Mouse (Mus musculus) limb, embryonic 15.5 days (tissue): ENCODE results near the gene Wipf2. TPM values are rescaled to one million over a fixed set of nuclear protein-coding genes. Genes with fewer than 3 reads are reported as not detected.
"Not testable (repeated sequence)": the region's sequence is repeated elsewhere in the genome, so short reads cannot be mapped to it uniquely, and the experiment has no call there.

ENCODE experiments used
- ATAC-seq: fragments of 200-750 bp; cut with Nextera tagmentation; 2 replicates; pipeline ENCODE4 v1.8.0; 2017; ENCODE audit warnings: low read depth, moderate TSS enrichment; ENCODE audit not compliant: insufficient number of reproducible peaks, low FRiP score, low TSS enrichment
- H3K27ac ChIP-seq: fragments of 300-500 bp; sonication (generic); 2 replicates; pipeline ENCODE4 v1.5.1; 2015; ENCODE audit warnings: moderate library complexity, mild to moderate bottlenecking, inconsistent platforms
- H3K27me3 ChIP-seq: fragments of 300-500 bp; sonication (generic); 2 replicates; pipeline ENCODE4 v1.6.1; 2015; ENCODE audit warnings: inconsistent platforms
- H3K36me3 ChIP-seq: fragments of 300-500 bp; sonication (generic); 2 replicates; pipeline ENCODE4 v1.6.1; 2015; ENCODE audit warnings: inconsistent platforms
- H3K4me1 ChIP-seq: fragments of 300-500 bp; sonication (generic); 2 replicates; pipeline ENCODE4 v1.6.1; 2015; ENCODE audit warnings: inconsistent platforms
- H3K4me2 ChIP-seq: fragments of 300-500 bp; sonication (generic); 2 replicates; pipeline ENCODE4 v1.6.1; 2015; ENCODE audit warnings: mild to moderate bottlenecking, inconsistent platforms
- H3K4me3 ChIP-seq: fragments of 300-500 bp; sonication (generic); 2 replicates; pipeline ENCODE4 v1.5.1; 2015; ENCODE audit warnings: mild to moderate bottlenecking, inconsistent platforms
- H3K9ac ChIP-seq: fragments of 300-500 bp; sonication (generic); 2 replicates; pipeline ENCODE4 v1.6.1; 2015; ENCODE audit warnings: inconsistent platforms
- H3K9me3 ChIP-seq: fragments of 300-500 bp; sonication (generic); 2 replicates; pipeline ENCODE4 v1.6.1; 2016; ENCODE audit warnings: inconsistent platforms
- WGBS: fragments of 180-500 bp; shearing (Covaris S2); methylation state at CpG from one replicate; pipeline ENCODE4 v1.1.7; 2015; 5-methylcytosine and 5-hydroxymethylcytosine counted together
- polyA plus RNA-seq: library from polyadenylated mRNA; unstranded; fragments of >200 nt; fragmentation: Nextera tagmentation; extraction: Ambion mirVana; gene quantifications from 2 replicates; pipeline ENCODE4 v1.2.1, GENCODE M21; 2015

The Wipf2 gene
- 4.1 and 4.2 TPM in 2 replicates for polyA plus RNA-seq

DNA sequence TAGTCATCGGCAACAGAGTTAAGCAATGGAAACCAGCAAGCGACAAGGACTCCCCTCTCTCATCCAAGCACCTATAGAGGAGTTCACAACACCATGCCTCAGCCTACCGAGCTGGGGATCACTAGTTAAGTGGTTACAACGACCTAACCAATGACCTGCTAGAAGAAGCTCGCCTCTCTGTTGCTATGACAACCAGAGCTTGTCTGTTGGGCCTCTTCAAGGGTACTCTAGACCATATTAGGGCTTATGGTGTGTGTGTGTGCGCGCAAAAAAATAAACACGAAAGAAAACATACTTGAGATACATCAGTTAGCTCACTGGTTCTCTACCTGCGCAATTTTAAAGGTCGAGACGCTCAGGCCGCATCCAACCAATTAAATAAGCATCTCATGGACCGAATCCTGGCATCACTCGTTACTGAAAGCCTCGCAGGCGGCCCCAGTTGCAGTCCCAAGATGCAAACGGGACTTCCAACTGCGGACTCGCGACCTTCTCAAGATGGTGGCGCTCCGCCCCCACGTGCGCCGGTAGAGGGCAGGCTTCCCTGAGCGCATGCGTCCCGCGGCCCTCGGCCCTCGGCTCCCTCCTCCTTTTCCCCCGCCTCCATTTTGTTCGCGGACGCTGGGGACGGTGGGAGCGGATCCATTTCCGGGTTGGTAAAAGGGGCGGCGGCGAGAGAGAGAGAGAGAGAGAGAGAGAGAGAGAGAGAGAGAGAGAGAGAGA, at the start of gene Wipf2:
Gene Wipf2, plus strand, starts transcription at position 611 of the 723 bp plus-strand sequence.
- peak; percentile 87 for ATAC-seq
- Histone ChIP-seq H3K9ac (peak within 1 kb of the TSS; percentile 65), H3K36me3 (peaks cover 12% of the 10 kb centered on the region), H3K9me3 (no peaks in the 10 kb centered on the region), H3K4me2 (peak within 1 kb of the TSS; percentile 57), H3K4me1 (peaks cover 12% of the 10 kb centered on the region), H3K27me3 (no peaks in the 10 kb centered on the region), H3K27ac (peak within 1 kb of the TSS; percentile 93), H3K4me3 (peak within 1 kb of the TSS; percentile 65)
- 6% methylated on average over 38 of the region's 41 CpGs for WGBS

DNA sequence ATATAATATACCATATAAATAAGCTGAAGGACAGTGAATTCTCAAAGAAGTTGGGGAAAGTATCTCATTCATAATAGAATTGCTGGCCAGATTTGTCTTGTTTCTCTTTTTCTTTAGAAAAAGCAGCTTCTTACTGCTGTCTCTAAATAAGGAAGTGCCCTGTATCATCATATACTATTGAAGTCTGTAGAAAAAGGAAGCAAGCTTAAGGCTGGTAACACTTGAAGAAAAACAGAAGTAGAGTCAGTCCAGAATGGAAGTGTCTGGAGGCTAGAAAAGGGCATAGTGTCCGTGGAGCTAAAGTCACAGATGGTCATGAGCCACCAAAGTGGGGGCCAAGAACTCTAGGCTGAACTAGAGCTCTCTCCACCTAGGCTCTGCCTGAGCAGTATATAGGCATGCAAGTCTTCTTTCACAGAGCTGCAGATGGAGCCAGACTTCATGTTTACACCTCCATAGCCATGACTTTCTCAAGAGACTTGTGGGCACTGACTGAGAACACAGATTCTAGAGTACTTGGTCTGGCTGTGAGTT, 46.7 kb upstream of the Wipf2 start:
- Histone ChIP-seq H3K4me1 (no peaks in the 10 kb centered on the region), H3K9me3 (no peaks in the 10 kb centered on the region), H3K27ac (no peak overlapping the region), H3K4me2 (no peak overlapping the region), H3K4me3 (no peak overlapping the region), H3K9ac (no peak overlapping the region), H3K27me3 (no peaks in the 10 kb centered on the region), H3K36me3 (peaks cover 79% of the 10 kb centered on the region)
- ATAC-seq = no peak
- 87% methylated on average over 1 of the region's 1 CpGs for WGBS

- no peak for ATAC-seq
- Histone ChIP-seq H3K36me3 (peaks cover 85% of the 10 kb centered on the region), H3K9ac (no peak overlapping the region), H3K27me3 (no peaks in the 10 kb centered on the region), H3K9me3 (no peaks in the 10 kb centered on the region), H3K27ac (no peak overlapping the region), H3K4me2 (no peak overlapping the region), H3K4me3 (no peak overlapping the region), H3K4me1 (no peaks in the 10 kb centered on the region)
- WGBS = 95% methylated on average over 5 of the region's 5 CpGs
These were observed 42.5 kb upstream of the Wipf2 start for GRCm38 (mm10) chr11:98820968-98821367.

DNA sequence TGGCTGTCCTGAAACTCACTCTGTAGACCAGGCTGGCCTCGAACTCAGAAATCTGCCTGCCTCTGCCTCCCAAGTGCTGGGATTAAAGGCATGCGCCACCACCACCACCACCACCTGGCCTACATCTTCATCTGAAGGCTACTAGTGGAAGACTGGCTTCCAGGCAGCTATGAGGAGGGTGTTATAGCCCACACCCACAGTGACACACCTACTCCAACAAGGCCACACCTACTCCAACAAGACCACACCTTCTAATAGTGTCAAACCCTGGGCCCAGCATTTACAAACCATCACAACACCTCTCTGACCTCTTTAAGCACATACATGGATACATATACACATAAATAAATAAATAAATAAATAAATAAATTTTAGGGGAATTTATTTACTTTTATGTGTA, 37.4 kb upstream of the Wipf2 start:
- H3K4me2 ChIP-seq, H3K4me1 ChIP-seq, ATAC-seq, H3K9me3 ChIP-seq, H3K4me3 ChIP-seq, H3K9ac ChIP-seq, H3K27ac ChIP-seq, H3K27me3 ChIP-seq: not testable (repeated sequence)
- H3K36me3 ChIP-seq = peaks cover 83% of the 10 kb centered on the region
- WGBS = 94% methylated on average over 2 of the region's 2 CpGs

DNA sequence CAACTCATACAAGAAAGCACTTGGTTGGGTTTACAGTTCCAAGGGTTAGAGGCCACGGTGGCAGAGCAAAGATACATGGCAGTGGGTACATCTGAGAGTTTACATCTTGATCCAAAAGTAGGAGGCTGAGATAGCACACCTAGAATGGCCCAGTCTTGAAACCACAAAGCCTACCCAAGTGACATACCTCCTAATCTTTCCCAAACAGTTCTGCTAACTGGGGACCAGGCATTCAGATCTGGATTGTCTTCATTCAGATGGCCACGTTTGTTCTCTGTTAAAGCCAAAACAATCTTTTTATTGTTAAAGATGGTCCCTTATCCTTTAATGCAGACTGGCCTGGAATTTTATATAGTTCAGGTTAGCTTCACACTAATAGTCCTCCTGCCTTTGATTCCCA, 35.6 kb upstream of the Wipf2 start:
- no peak overlapping the region for H3K9ac ChIP-seq
- ATAC-seq = no peak
- H3K27me3 ChIP-seq = no peaks in the 10 kb centered on the region
- H3K4me1 ChIP-seq = no peaks in the 10 kb centered on the region
- H3K4me2 ChIP-seq = no peak overlapping the region
- 89% methylated on average over 2 of the region's 2 CpGs for WGBS
- H3K4me3 ChIP-seq = no peak overlapping the region
- peaks cover 83% of the 10 kb centered on the region for H3K36me3 ChIP-seq
- H3K27ac ChIP-seq = no peak overlapping the region
- H3K9me3 ChIP-seq = no peaks in the 10 kb centered on the region

DNA sequence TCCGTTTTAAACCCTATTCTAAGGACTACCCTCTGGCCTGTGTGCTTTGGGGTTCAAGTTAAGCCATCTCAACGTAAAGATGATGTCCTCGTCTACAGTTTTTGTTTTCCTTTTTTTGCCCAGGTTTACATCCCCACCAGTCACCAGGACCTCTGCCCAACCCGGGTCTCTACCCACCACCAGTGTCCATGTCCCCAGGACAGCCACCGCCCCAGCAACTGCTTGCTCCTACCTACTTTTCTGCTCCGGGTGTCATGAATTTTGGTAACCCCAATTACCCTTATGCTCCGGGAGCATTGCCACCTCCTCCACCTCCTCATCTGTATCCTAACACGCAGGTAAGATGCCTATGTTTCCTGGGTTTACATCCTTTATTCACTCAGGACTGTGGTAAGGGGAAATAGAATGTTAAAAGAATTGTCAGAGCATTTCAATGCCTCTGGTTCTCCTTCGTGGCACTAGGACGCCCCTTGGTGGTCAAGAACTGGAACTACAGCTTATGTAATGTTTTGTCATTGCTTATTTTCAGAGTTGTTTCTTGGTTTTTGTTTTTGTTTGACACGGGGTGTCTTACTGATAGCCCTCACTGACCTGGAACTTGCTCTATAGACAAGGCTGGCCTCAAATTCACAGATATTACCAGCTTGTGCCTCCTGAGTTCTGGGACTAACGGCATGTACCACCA, 34.2 kb upstream of the Wipf2 start:
- ATAC-seq = 0 out of 2 replicates have a peak, but pooled peaks have one; percentile 7
- Histone ChIP-seq H3K4me1 (no peaks in the 10 kb centered on the region), H3K4me2 (no peak overlapping the region), H3K27me3 (no peaks in the 10 kb centered on the region), H3K4me3 (no peak overlapping the region), H3K36me3 (peaks cover 84% of the 10 kb centered on the region), H3K27ac (no peak overlapping the region), H3K9me3 (no peaks in the 10 kb centered on the region), H3K9ac (no peak overlapping the region)
- 75% methylated on average over 12 of the region's 12 CpGs for WGBS

- H3K36me3 ChIP-seq = peaks cover 79% of the 10 kb centered on the region
- no peak for ATAC-seq
- H3K4me2 ChIP-seq = no peak overlapping the region
These were observed 33.6 kb upstream of the Wipf2 start for GRCm38 (mm10) chr11:98829875-98830274.

DNA sequence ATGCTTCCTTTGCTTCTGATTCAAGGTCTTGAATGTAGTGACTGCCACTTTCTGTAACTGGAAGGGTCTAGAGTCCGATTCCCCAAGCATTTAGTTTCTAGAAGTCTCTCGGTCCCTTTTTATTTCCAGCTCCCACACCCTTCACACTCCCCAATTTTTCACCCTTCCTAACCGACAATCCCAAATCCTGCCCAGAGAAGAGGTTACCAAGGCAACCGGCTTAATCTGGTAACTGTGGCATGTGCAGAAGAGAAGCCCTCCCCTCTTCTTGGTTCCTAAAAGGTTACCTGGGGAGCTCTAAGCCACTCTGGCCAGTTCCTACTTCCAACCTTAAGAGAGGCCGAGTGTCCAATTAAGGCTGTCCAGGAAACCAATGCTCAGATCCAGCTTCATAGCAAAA, 28.1 kb upstream of the Wipf2 start:
- H3K27me3 ChIP-seq = no peaks in the 10 kb centered on the region
- 47% methylated on average over 5 of the region's 5 CpGs for WGBS
- no peaks in the 10 kb centered on the region for H3K9me3 ChIP-seq
- H3K36me3 ChIP-seq = peaks cover 34% of the 10 kb centered on the region
- H3K9ac ChIP-seq = no peak overlapping the region
- peaks cover 37% of the 10 kb centered on the region for H3K4me1 ChIP-seq
- H3K4me2 ChIP-seq = no peak overlapping the region
- no peak for ATAC-seq
- no peak overlapping the region for H3K4me3 ChIP-seq
- H3K27ac ChIP-seq = no peak overlapping the region

More at GRCm38 (mm10) chr11:98829875-98830274, 33.6 kb upstream of the Wipf2 start:
- 71% methylated on average over 4 of the region's 4 CpGs for WGBS
- no peaks in the 10 kb centered on the region for H3K9me3 ChIP-seq
- no peak overlapping the region for H3K4me3 ChIP-seq
- H3K4me1 ChIP-seq = no peaks in the 10 kb centered on the region
- H3K27me3 ChIP-seq = no peaks in the 10 kb centered on the region
- no peak overlapping the region for H3K9ac ChIP-seq
- no peak overlapping the region for H3K27ac ChIP-seq

DNA sequence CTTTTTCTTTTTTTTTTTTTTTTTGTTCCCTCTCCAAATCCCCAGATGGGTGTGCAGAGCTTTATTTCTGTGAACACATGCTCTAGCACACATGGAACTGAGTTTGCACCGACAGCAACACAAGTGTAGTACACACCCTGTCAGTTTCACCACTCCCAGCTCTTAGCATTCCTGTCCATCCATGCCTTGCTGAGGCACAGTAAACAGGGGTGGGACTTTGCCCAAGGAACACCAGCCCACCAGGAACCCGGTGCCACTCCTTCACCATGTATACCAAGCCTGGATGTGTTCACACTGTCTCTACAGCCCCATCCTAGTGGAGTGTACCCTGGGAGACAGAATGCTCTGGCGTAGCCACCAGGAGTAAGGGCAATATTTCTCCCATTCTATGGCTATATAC, 27.7 kb upstream of the Wipf2 start:
- Histone ChIP-seq H3K9ac (no peak overlapping the region), H3K4me2 (no peak overlapping the region), H3K4me3 (no peak overlapping the region), H3K9me3 (no peaks in the 10 kb centered on the region), H3K27ac (peak overlapping the region; percentile 63; the same call in 1 of the 2 replicates), H3K4me1 (peaks cover 37% of the 10 kb centered on the region), H3K27me3 (no peaks in the 10 kb centered on the region), H3K36me3 (peaks cover 34% of the 10 kb centered on the region)
- 51% methylated on average over 3 of the region's 3 CpGs for WGBS
- no peak for ATAC-seq

GRCm38 (mm10) chr11:98836128-98836527, 27.3 kb upstream of the Wipf2 start:
- H3K9me3 ChIP-seq = no peaks in the 10 kb centered on the region
- peaks cover 37% of the 10 kb centered on the region for H3K4me1 ChIP-seq
- peak overlapping the region; percentile 63; the same call in 1 of the 2 replicates for H3K27ac ChIP-seq
- ATAC-seq = no peak
- H3K36me3 ChIP-seq = peaks cover 33% of the 10 kb centered on the region
- 22% methylated on average over 7 of the region's 7 CpGs for WGBS
- H3K4me2 ChIP-seq = peak overlapping the region; percentile 98
- peak overlapping the region; percentile 92 for H3K4me3 ChIP-seq
- H3K27me3 ChIP-seq = no peaks in the 10 kb centered on the region
- no peak overlapping the region for H3K9ac ChIP-seq

GRCm38 (mm10) chr11:98836651-98837141, 26.7 kb upstream of the Wipf2 start, which contains the start of gene Rapgefl1:
Rapgefl1 (plus strand) TSS chr11:98836785.
- under 1% methylated on average over 45 of the region's 48 CpGs for WGBS
- peak within 1 kb of the TSS; percentile 98 for H3K4me2 ChIP-seq
- peaks cover 37% of the 10 kb centered on the region for H3K4me1 ChIP-seq
- peak within 1 kb of the TSS; percentile 81 for H3K27ac ChIP-seq
- no peaks in the 10 kb centered on the region for H3K27me3 ChIP-seq
- H3K9ac ChIP-seq = peak within 1 kb of the TSS; percentile 78
- peaks cover 27% of the 10 kb centered on the region for H3K36me3 ChIP-seq
- no peaks in the 10 kb centered on the region for H3K9me3 ChIP-seq
- peak; percentile 79 for ATAC-seq
- H3K4me3 ChIP-seq = peak within 1 kb of the TSS; percentile 92

GRCm38 (mm10) chr11:98837231-98837704, 26.2 kb upstream of the Wipf2 start:
- Histone ChIP-seq H3K4me3 (peak overlapping the region; percentile 92), H3K9me3 (no peaks in the 10 kb centered on the region), H3K27me3 (no peaks in the 10 kb centered on the region), H3K4me1 (peaks cover 37% of the 10 kb centered on the region), H3K9ac (peak overlapping the region; percentile 78), H3K4me2 (peak overlapping the region; percentile 98), H3K27ac (peak overlapping the region; percentile 81), H3K36me3 (peaks cover 21% of the 10 kb centered on the region)
- ATAC-seq = no peak
- WGBS = 1% methylated on average over 29 of the region's 29 CpGs
